Mouse (Mus musculus) heart, postnatal 0 days (tissue): ENCODE measurements at regions not wholly inside any gene's neighbourhood (a gene's known extent, or its start where the extent isn't known, plus 50 kb on each side); places are given as distances from the start of the nearest gene placed in this dataset.

Experiments used
- ATAC-seq: fragments of 200-750 bp; cut with Nextera tagmentation; 2 replicates; pipeline ENCODE4 v1.8.0; 2017; ENCODE audit warnings: low read depth, moderate number of reproducible peaks, moderate library complexity; ENCODE audit not compliant: insufficient read depth
- DNase-seq: peaks from one replicate; pipeline ENCODE4 v3.0.0-alpha.2; 2016; ENCODE audit warnings: low spot score
- H3K27ac ChIP-seq: fragments of 300-500 bp; sonication (generic); 2 replicates; pipeline ENCODE4 v1.5.1; 2014; ENCODE audit warnings: low read depth, mild to moderate bottlenecking
- H3K27me3 ChIP-seq: fragments of 300-500 bp; sonication (generic); 2 replicates; pipeline ENCODE4 v1.6.1; 2014; ENCODE audit warnings: low read length, mixed read lengths; ENCODE audit not compliant: control insufficient read depth, insufficient read depth
- H3K36me3 ChIP-seq: fragments of 300-500 bp; sonication (generic); replicated peaks from 2 replicates; pipeline ENCODE4 v1.6.1; 2014; ENCODE audit warnings: low read length, mixed read lengths; ENCODE audit not compliant: control insufficient read depth, insufficient read depth
- H3K4me1 ChIP-seq: fragments of 300-500 bp; sonication (generic); 2 replicates; pipeline ENCODE4 v1.6.1; 2014; ENCODE audit warnings: antibody characterized with exemption; ENCODE audit not compliant: control insufficient read depth, insufficient read depth
- H3K4me2 ChIP-seq: fragments of 300-500 bp; sonication (generic); 2 replicates; pipeline ENCODE4 v1.6.1; 2014; ENCODE audit warnings: low read depth, mild to moderate bottlenecking, low read length, moderate library complexity
- H3K4me3 ChIP-seq: fragments of 300-500 bp; sonication (generic); 2 replicates; pipeline ENCODE4 v1.5.1; 2014; ENCODE audit warnings: low read depth, low read length
- H3K9ac ChIP-seq: fragments of 300-500 bp; sonication (generic); replicated peaks from 2 replicates; pipeline ENCODE4 v1.6.1; 2014; ENCODE audit warnings: low read depth, low read length, mixed read lengths
- H3K9me3 ChIP-seq: fragments of 300-500 bp; sonication (generic); replicated peaks from 2 replicates; pipeline ENCODE4 v1.6.1; 2016; ENCODE audit warnings: low read length; ENCODE audit not compliant: control insufficient read depth
- CTCF ChIP-seq: IDR thresholded peaks from 2 replicates; pipeline ENCODE4 v1.5.1; 2016; ENCODE audit warnings: antibody characterized with exemption, control low read depth, low read depth
- EP300 ChIP-seq: IDR thresholded peaks from 2 replicates; pipeline ENCODE4 v1.6.1; 2016; ENCODE audit warnings: antibody characterized with exemption, low read depth
- WGBS: fragments of 180-500 bp; shearing (Covaris S2); extraction: QIAGEN DNeasy Blood & Tissue Kit; methylation state at CpG from one replicate; pipeline ENCODE4 v1.1.7; 2014; 5-methylcytosine and 5-hydroxymethylcytosine counted together

- no peak overlapping the region for H3K4me3 ChIP-seq
- H3K27ac ChIP-seq = peak overlapping the region; percentile 94
- no peak for DNase-seq
- WGBS = 50% methylated on average over 5 of the region's 5 CpGs
- H3K4me1 ChIP-seq = peaks cover 29% of the 10 kb centered on the region
- H3K36me3 ChIP-seq = no peaks in the 10 kb centered on the region
- H3K4me2 ChIP-seq = no peak overlapping the region
- no peak for ATAC-seq
- H3K9me3 ChIP-seq = no peaks in the 10 kb centered on the region
- H3K9ac ChIP-seq = no peak overlapping the region
- H3K27me3 ChIP-seq = no peaks in the 10 kb centered on the region
- TF ChIP-seq EP300 = no peak
- TF ChIP-seq CTCF = no peak
Observed at GRCm38 (mm10) chr16:95825723-95826122, 123.8 kb downstream of the Ets2 start.

DNA sequence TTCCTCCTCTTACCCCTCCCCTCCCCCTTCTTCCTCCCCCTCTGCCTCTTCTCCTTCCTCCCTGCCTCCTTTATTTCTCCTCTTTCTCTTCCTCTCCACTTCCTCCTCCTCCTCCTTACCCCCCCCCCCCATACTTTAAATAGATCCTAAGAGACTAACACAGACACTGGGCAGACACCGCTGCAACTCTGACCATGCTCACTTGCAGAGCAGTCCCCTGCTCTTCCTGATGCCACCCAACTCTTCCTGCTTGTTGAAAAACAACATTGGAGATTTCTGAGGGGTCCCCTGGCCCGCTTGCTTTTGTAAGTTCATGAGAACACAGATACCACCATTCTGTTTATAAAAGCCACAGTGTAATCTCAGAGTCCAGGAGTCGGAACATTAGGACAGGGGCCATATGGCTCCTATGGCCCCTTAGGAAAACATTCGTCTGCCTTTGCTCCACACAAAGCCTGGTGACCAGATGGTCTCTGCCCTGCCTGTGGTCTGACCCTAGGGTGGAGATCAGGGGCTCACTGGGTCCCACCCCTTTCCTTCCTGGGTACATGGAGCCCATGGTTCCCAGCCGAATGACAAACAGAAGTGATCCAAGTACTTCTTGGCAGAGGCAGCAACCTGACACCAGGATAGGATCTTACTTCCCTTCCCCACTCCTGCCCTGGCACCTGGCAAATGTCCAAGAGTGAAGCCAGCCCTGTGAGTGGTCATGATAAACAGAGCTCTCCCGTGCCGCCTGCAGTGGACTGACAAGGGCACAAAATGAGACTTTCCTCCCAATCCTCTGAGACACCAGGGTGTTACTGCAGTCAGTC lies 123.1 kb downstream of the Ets2 start:
- Histone ChIP-seq H3K4me2 (peak overlapping the region; percentile 33), H3K27ac (peak overlapping the region; percentile 94), H3K4me3 (no peak overlapping the region), H3K4me1 (peaks cover 29% of the 10 kb centered on the region), H3K9ac (0 out of 2 replicates have a peak overlapping the region, but pooled peaks have one; percentile 31), H3K27me3 (no peaks in the 10 kb centered on the region), H3K36me3 (no peaks in the 10 kb centered on the region), H3K9me3 (no peaks in the 10 kb centered on the region)
- 8% methylated on average over 7 of the region's 7 CpGs for WGBS
- DNase-seq = peak; percentile 84
- no peak for TF ChIP-seq EP300
- ATAC-seq = peak; percentile 82

- H3K4me3 ChIP-seq = no peak overlapping the region
- ATAC-seq (no peak), DNase-seq (no peak)
- H3K27ac ChIP-seq = peak overlapping the region; percentile 94
- no peaks in the 10 kb centered on the region for H3K27me3 ChIP-seq
- WGBS = 26% methylated on average over 6 of the region's 6 CpGs
- peaks cover 29% of the 10 kb centered on the region for H3K4me1 ChIP-seq
- H3K9me3 ChIP-seq = no peaks in the 10 kb centered on the region
- TF ChIP-seq CTCF (no peak), EP300 (no peak)
- no peak overlapping the region for H3K4me2 ChIP-seq
- H3K9ac ChIP-seq = no peak overlapping the region; the same call in 1 of the 2 replicates
- no peaks in the 10 kb centered on the region for H3K36me3 ChIP-seq
Observed at GRCm38 (mm10) chr16:95823803-95824202, 121.9 kb downstream of the Ets2 start.

DNA sequence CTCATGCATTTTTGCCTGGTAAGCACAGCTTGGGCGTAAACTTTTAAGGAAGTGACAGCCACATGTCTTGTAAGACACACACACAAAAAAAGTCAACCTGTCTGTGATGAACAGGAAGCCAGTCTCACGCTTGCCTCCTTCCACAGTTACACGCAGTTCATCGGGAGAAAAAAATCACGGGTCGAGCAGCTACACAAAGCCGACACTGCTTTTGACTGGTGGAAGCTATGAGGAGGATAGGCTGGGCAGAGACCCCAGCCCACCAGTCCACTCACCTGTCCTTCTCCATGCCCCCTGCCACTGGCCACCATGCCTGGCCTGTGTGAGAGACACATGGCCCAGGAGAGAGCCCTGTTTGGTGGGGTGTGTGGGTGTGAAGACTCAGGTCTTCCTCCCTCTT lies 119.2 kb downstream of the Ets2 start:
- no peaks in the 10 kb centered on the region; the same call in 1 of the 2 replicates for H3K9me3 ChIP-seq
- H3K36me3 ChIP-seq = no peaks in the 10 kb centered on the region
- no peak overlapping the region for H3K9ac ChIP-seq
- H3K4me1 ChIP-seq = peaks cover 26% of the 10 kb centered on the region
- ATAC-seq (no peak), DNase-seq (no peak)
- no peak overlapping the region for H3K27ac ChIP-seq
- no peak overlapping the region for H3K4me3 ChIP-seq
- TF ChIP-seq EP300 (no peak), CTCF (no peak)
- WGBS = 76% methylated on average over 7 of the region's 7 CpGs
- no peaks in the 10 kb centered on the region for H3K27me3 ChIP-seq
- H3K4me2 ChIP-seq = no peak overlapping the region

GRCm38 (mm10) chr16:95820606-95821005 lies 118.7 kb downstream of the Ets2 start:
- Histone ChIP-seq H3K27me3 (no peaks in the 10 kb centered on the region), H3K27ac (no peak overlapping the region), H3K4me1 (peaks cover 21% of the 10 kb centered on the region), H3K9ac (no peak overlapping the region), H3K4me2 (no peak overlapping the region), H3K9me3 (no peaks in the 10 kb centered on the region; the same call in 1 of the 2 replicates), H3K4me3 (no peak overlapping the region), H3K36me3 (no peaks in the 10 kb centered on the region)
- TF ChIP-seq CTCF = no peak
- no peak for TF ChIP-seq EP300
- ATAC-seq (no peak), DNase-seq (no peak)
- WGBS = 67% methylated on average over 8 of the region's 8 CpGs

GRCm38 (mm10) chr16:95820013-95820412 lies 118.1 kb downstream of the Ets2 start:
- TF ChIP-seq EP300 (no peak), CTCF (no peak)
- 54% methylated on average over 1 of the region's 1 CpGs for WGBS
- ATAC-seq = no peak

More at GRCm38 (mm10) chr16:95820013-95820412, 118.1 kb downstream of the Ets2 start:
- Histone ChIP-seq H3K27ac (no peak overlapping the region), H3K36me3 (no peaks in the 10 kb centered on the region), H3K9ac (no peak overlapping the region), H3K4me1 (peaks cover 15% of the 10 kb centered on the region), H3K4me3 (no peak overlapping the region), H3K9me3 (no peaks in the 10 kb centered on the region; the same call in 1 of the 2 replicates), H3K4me2 (no peak overlapping the region), H3K27me3 (no peaks in the 10 kb centered on the region)
- DNase-seq = no peak
